Mouse (Mus musculus): Measurements from ENCODE around the gene Serpinc1. TPM values are rescaled to one million over a fixed set of nuclear protein-coding genes. Genes with fewer than 3 reads are reported as not detected.

Gene Serpinc1
- 2.0 and 2.4 TPM in 2 replicates for polyA plus RNA-seq (2014; fragmentation: Nextera tagmentation; extraction: Ambion mirVana)

GRCm38 (mm10) chr1:160978071-160978735 lies at the start of gene Serpinc1:
Serpinc1 (plus strand) TSS chr1:160978585.
- Histone ChIP-seq H3K9ac (replicated peaks; ENCODE audit: low read depth, low read length) (no peak within 1 kb of the TSS), H3K36me3 (ENCODE audit: control insufficient read depth, insufficient read depth, low read length) (peaks cover 6% of the 10 kb centered on the region; the same call in 1 of the 2 replicates), H3K27me3 (ENCODE audit: control insufficient read depth, insufficient read depth, low read length) (no peaks in the 10 kb centered on the region), H3K4me2 (replicated peaks; ENCODE audit: low read depth, low read length) (no peak within 1 kb of the TSS), H3K4me3 (ENCODE audit: low read depth, low read length) (no peak within 1 kb of the TSS), H3K9me3 (ENCODE audit: control insufficient read depth, low read depth, low read length) (no peaks in the 10 kb centered on the region), H3K27ac (ENCODE audit: low read length) (no peak within 1 kb of the TSS), H3K4me1 (ENCODE audit: control insufficient read depth, insufficient read depth, low read length) (no peaks in the 10 kb centered on the region; the same call in 1 of the 2 replicates)
- no peak for ATAC-seq (ENCODE audit: insufficient number of reproducible peaks, insufficient read depth, low FRiP score, low read depth)
- WGBS, result 89% methylated on average over 4 of the region's 4 CpGs

GRCm38 (mm10) chr1:160931320-160931719 lies 47.1 kb upstream of the Serpinc1 start:
- Histone ChIP-seq H3K4me1 (ENCODE audit: control insufficient read depth, insufficient read depth, low read length) (peaks cover 3% of the 10 kb centered on the region; the same call in 1 of the 2 replicates), H3K36me3 (ENCODE audit: control insufficient read depth, insufficient read depth, low read length) (peaks cover 8% of the 10 kb centered on the region; the same call in 1 of the 2 replicates), H3K4me2 (replicated peaks; ENCODE audit: low read depth, low read length) (no peak overlapping the region), H3K9ac (replicated peaks; ENCODE audit: low read depth, low read length) (no peak overlapping the region), H3K27ac (ENCODE audit: low read length) (no peak overlapping the region), H3K4me3 (ENCODE audit: low read depth, low read length) (no peak overlapping the region), H3K27me3 (ENCODE audit: control insufficient read depth, insufficient read depth, low read length) (no peaks in the 10 kb centered on the region), H3K9me3 (ENCODE audit: control insufficient read depth, low read depth, low read length) (no peaks in the 10 kb centered on the region)
- ATAC-seq (ENCODE audit: insufficient number of reproducible peaks, insufficient read depth, low FRiP score, low read depth), result no peak

GRCm38 (mm10) chr1:160933896-160934482 lies 44.4 kb upstream of the Serpinc1 start:
- Histone ChIP-seq H3K27me3 (ENCODE audit: control insufficient read depth, insufficient read depth, low read length) (no peaks in the 10 kb centered on the region), H3K9me3 (ENCODE audit: control insufficient read depth, low read depth, low read length) (no peaks in the 10 kb centered on the region), H3K27ac (ENCODE audit: low read length) (no peak overlapping the region), H3K9ac (replicated peaks; ENCODE audit: low read depth, low read length) (no peak overlapping the region), H3K4me1 (ENCODE audit: control insufficient read depth, insufficient read depth, low read length) (no peaks in the 10 kb centered on the region), H3K4me3 (ENCODE audit: low read depth, low read length) (no peak overlapping the region), H3K4me2 (replicated peaks; ENCODE audit: low read depth, low read length) (no peak overlapping the region), H3K36me3 (ENCODE audit: control insufficient read depth, insufficient read depth, low read length) (peaks cover 8% of the 10 kb centered on the region)
- 60% methylated on average over 4 of the region's 4 CpGs for WGBS
- ATAC-seq (ENCODE audit: insufficient number of reproducible peaks, insufficient read depth, low FRiP score, low read depth), result no peak

GRCm38 (mm10) chr1:160935551-160935950 lies 42.8 kb upstream of the Serpinc1 start:
- no peak overlapping the region for H3K4me3 ChIP-seq (ENCODE audit: low read depth, low read length)
- H3K36me3 ChIP-seq (ENCODE audit: control insufficient read depth, insufficient read depth, low read length), result peaks cover 13% of the 10 kb centered on the region
- WGBS, result 91% methylated on average over 6 of the region's 6 CpGs
- H3K27me3 ChIP-seq (ENCODE audit: control insufficient read depth, insufficient read depth, low read length), result no peaks in the 10 kb centered on the region
- no peaks in the 10 kb centered on the region for H3K4me1 ChIP-seq (ENCODE audit: control insufficient read depth, insufficient read depth, low read length)
- no peak overlapping the region for H3K9ac ChIP-seq (replicated peaks; ENCODE audit: low read depth, low read length)
- H3K27ac ChIP-seq (ENCODE audit: low read length), result no peak overlapping the region
- H3K4me2 ChIP-seq (replicated peaks; ENCODE audit: low read depth, low read length), result no peak overlapping the region
- H3K9me3 ChIP-seq (ENCODE audit: control insufficient read depth, low read depth, low read length), result no peaks in the 10 kb centered on the region
- no peak for ATAC-seq (ENCODE audit: insufficient number of reproducible peaks, insufficient read depth, low FRiP score, low read depth)

- whole genome bisulfite sequencing, result 95% methylated on average over 7 of the region's 7 CpGs
- Histone ChIP-seq H3K4me1 (ENCODE audit: control insufficient read depth, insufficient read depth, low read length) (no peaks in the 10 kb centered on the region), H3K9me3 (ENCODE audit: control insufficient read depth, low read depth, low read length) (no peaks in the 10 kb centered on the region), H3K36me3 (ENCODE audit: control insufficient read depth, insufficient read depth, low read length) (peaks cover 56% of the 10 kb centered on the region), H3K27me3 (ENCODE audit: control insufficient read depth, insufficient read depth, low read length) (no peaks in the 10 kb centered on the region), H3K27ac (ENCODE audit: low read length) (no peak overlapping the region), H3K9ac (replicated peaks; ENCODE audit: low read depth, low read length) (no peak overlapping the region), H3K4me3 (ENCODE audit: low read depth, low read length) (no peak overlapping the region), H3K4me2 (replicated peaks; ENCODE audit: low read depth, low read length) (no peak overlapping the region)
- no peak for ATAC-seq (ENCODE audit: insufficient number of reproducible peaks, insufficient read depth, low FRiP score, low read depth)
Observed at GRCm38 (mm10) chr1:160963199-160963598, 15.2 kb upstream of the Serpinc1 start.

- WGBS, result 88% methylated on average over 1 of the region's 1 CpGs
- no peak overlapping the region for H3K4me3 ChIP-seq (ENCODE audit: low read depth, low read length)
- no peaks in the 10 kb centered on the region for H3K27me3 ChIP-seq (ENCODE audit: control insufficient read depth, insufficient read depth, low read length)
- peaks cover 56% of the 10 kb centered on the region for H3K36me3 ChIP-seq (ENCODE audit: control insufficient read depth, insufficient read depth, low read length)
- H3K4me1 ChIP-seq (ENCODE audit: control insufficient read depth, insufficient read depth, low read length), result no peaks in the 10 kb centered on the region
- no peak overlapping the region for H3K4me2 ChIP-seq (replicated peaks; ENCODE audit: low read depth, low read length)
- H3K9me3 ChIP-seq (ENCODE audit: control insufficient read depth, low read depth, low read length), result no peaks in the 10 kb centered on the region
- H3K9ac ChIP-seq (replicated peaks; ENCODE audit: low read depth, low read length), result no peak overlapping the region
- ATAC-seq (ENCODE audit: insufficient number of reproducible peaks, insufficient read depth, low FRiP score, low read depth), result no peak
- no peak overlapping the region for H3K27ac ChIP-seq (ENCODE audit: low read length)
Observed at GRCm38 (mm10) chr1:160967268-160967667, 11.1 kb upstream of the Serpinc1 start.

GRCm38 (mm10) chr1:160968643-160969042 lies 9.7 kb upstream of the Serpinc1 start:
- Histone ChIP-seq H3K9ac (replicated peaks; ENCODE audit: low read depth, low read length) (no peak overlapping the region), H3K27ac (ENCODE audit: low read length) (no peak overlapping the region), H3K4me3 (ENCODE audit: low read depth, low read length) (no peak overlapping the region), H3K36me3 (ENCODE audit: control insufficient read depth, insufficient read depth, low read length) (peaks cover 50% of the 10 kb centered on the region), H3K27me3 (ENCODE audit: control insufficient read depth, insufficient read depth, low read length) (no peaks in the 10 kb centered on the region), H3K4me1 (ENCODE audit: control insufficient read depth, insufficient read depth, low read length) (no peaks in the 10 kb centered on the region), H3K9me3 (ENCODE audit: control insufficient read depth, low read depth, low read length) (no peaks in the 10 kb centered on the region), H3K4me2 (replicated peaks; ENCODE audit: low read depth, low read length) (no peak overlapping the region)
- no peak for ATAC-seq (ENCODE audit: insufficient number of reproducible peaks, insufficient read depth, low FRiP score, low read depth)
- WGBS, result 78% methylated on average over 5 of the region's 5 CpGs

- Histone ChIP-seq H3K4me2 (replicated peaks; ENCODE audit: low read depth, low read length) (no peak overlapping the region), H3K9me3 (ENCODE audit: control insufficient read depth, low read depth, low read length) (no peaks in the 10 kb centered on the region), H3K4me3 (ENCODE audit: low read depth, low read length) (no peak overlapping the region), H3K36me3 (ENCODE audit: control insufficient read depth, insufficient read depth, low read length) (no peaks in the 10 kb centered on the region), H3K27me3 (ENCODE audit: control insufficient read depth, insufficient read depth, low read length) (no peaks in the 10 kb centered on the region), H3K27ac (ENCODE audit: low read length) (no peak overlapping the region), H3K4me1 (ENCODE audit: control insufficient read depth, insufficient read depth, low read length) (no peaks in the 10 kb centered on the region; the same call in 1 of the 2 replicates), H3K9ac (replicated peaks; ENCODE audit: low read depth, low read length) (no peak overlapping the region)
- 56% methylated on average over 5 of the region's 5 CpGs for WGBS
- ATAC-seq (ENCODE audit: insufficient number of reproducible peaks, insufficient read depth, low FRiP score, low read depth), result no peak
Observed at GRCm38 (mm10) chr1:160980021-160980420, 1.6 kb downstream of the Serpinc1 start.

Data from stomach, embryonic 14.5 days (tissue).